Mouse (Mus musculus): ENCODE results near the gene Hist1h2ag. TPM values are rescaled to one million over a fixed set of nuclear protein-coding genes. Genes with fewer than 3 reads are reported as not detected.

Hist1h2ag gene
- total RNA-seq, 2 experiments from 2014 or later: 11.9 to 12.2 TPM

Small RNA genes lying within 50 kb of the gene (microRNA-seq; reads per million reads assigned to microRNA genes)
- gene Gm26300 (ENCODE audit: borderline number of aligned reads in 2 of 2) (0 reads per million in 2 experiments), gene Gm44390 (ENCODE audit: borderline number of aligned reads in 2 of 2) (0 reads per million in 2 experiments), gene Gm44486 (ENCODE audit: borderline number of aligned reads in 2 of 2) (0 reads per million in 2 experiments)

Other genes with a start within 250 kb of the Hist1h2ag start
- 10 to 100 TPM; 45.1 to 68.5 TPM for gene Hist1h2bq, start 232.7 kb downstream of the Hist1h2ag start, total RNA-seq (2021)
- gene Hist1h2ao, start 232.5 kb downstream of the Hist1h2ag start, total RNA-seq (2021): 10 to 100 TPM in 1 of 2 experiments, 1 to 10 TPM in 1; 3.6 to 44.2 TPM
- 100 to 1,000 TPM; 185 to 195 TPM for gene Hist1h4m, start 231.2 kb downstream of the Hist1h2ag start, total RNA-seq (2021)
- gene Hist1h4n, start 210.7 kb downstream of the Hist1h2ag start, total RNA-seq (2021): 10 to 100 TPM; 33.0 to 84.6 TPM
- gene Hist1h2ap, start 209.4 kb downstream of the Hist1h2ag start, total RNA-seq (2021): 10 to 100 TPM in 1 of 2 experiments, 1 to 10 TPM in 1; 8.6 to 29.1 TPM
- 10 to 100 TPM; 43.9 to 68.8 TPM for gene Hist1h2br, start 209.2 kb downstream of the Hist1h2ag start, total RNA-seq (2021)
- gene Zfp184, start 97.8 kb downstream of the Hist1h2ag start, total RNA-seq (2021): 1 to 10 TPM in 1 of 2 experiments, under 1 TPM in 1; 0.80 to 1.5 TPM
- gene Pom121l2, start 61.8 kb downstream of the Hist1h2ag start, total RNA-seq (2021): not detected
- gene Prss16, start 33.2 kb downstream of the Hist1h2ag start, total RNA-seq (2021): under 1 TPM in 1 of 2 experiments, not detected in 1; 0.96 TPM
- 10 to 100 TPM in 1 of 2 experiments, not detected in 1; 16.5 TPM for gene Hist1h2ah, start 7.4 kb downstream of the Hist1h2ag start, total RNA-seq (2021)
- gene Hist1h2bk, start 7.1 kb downstream of the Hist1h2ag start, total RNA-seq (2021): 10 to 100 TPM; 18.0 to 23.9 TPM
- gene Hist1h4i, start 1.6 kb downstream of the Hist1h2ag start, total RNA-seq (2021): 10 to 100 TPM; 40.1 to 68.2 TPM
- 10 to 100 TPM in 1 of 2 experiments, 1 to 10 TPM in 1; 8.0 to 15.6 TPM for gene Hist1h2bj, start 270 bp upstream of the Hist1h2ag start, total RNA-seq (2021)
- not detected for gene Vmn1r188, start 41.5 kb upstream of the Hist1h2ag start, total RNA-seq (2021)
- not detected for gene Vmn1r189, start 62.9 kb upstream of the Hist1h2ag start, total RNA-seq (2021)
- gene Vmn1r191, start 141.0 kb upstream of the Hist1h2ag start, total RNA-seq (2021): not detected
- not detected for gene Vmn1r192, start 148.2 kb upstream of the Hist1h2ag start, total RNA-seq (2021)
- not detected for gene Vmn1r193, start 180.2 kb upstream of the Hist1h2ag start, total RNA-seq (2021)
- not detected for gene Vmn1r194, start 201.3 kb upstream of the Hist1h2ag start, total RNA-seq (2021)
- not detected for gene Vmn1r195, start 227.6 kb upstream of the Hist1h2ag start, total RNA-seq (2021)
- not detected for gene Vmn1r196, start 247.0 kb upstream of the Hist1h2ag start, total RNA-seq (2021)

All from adrenal gland, adult 18-20 months (tissue).